Mouse (Mus musculus) hindbrain, embryonic 11.5 days (tissue): ENCODE measurements at regions not wholly inside any gene's neighbourhood (a gene's known extent, or its start where the extent isn't known, plus 50 kb on each side); places are given as distances from the start of the nearest gene placed in this dataset.
"Not testable (repeated sequence)": the region's sequence is repeated elsewhere in the genome, so short reads cannot be mapped to it uniquely, and the experiment has no call there.

Experiments
- ATAC-seq: fragments of 200-750 bp; cut with Nextera tagmentation; 2 replicates; pipeline ENCODE4 v1.8.0; 2017; ENCODE audit warnings: mild to moderate bottlenecking, moderate TSS enrichment, moderate library complexity; ENCODE audit not compliant: low FRiP score
- DNase-seq: peaks from one replicate; pipeline ENCODE4 v3.0.0-alpha.2; 2015; ENCODE audit warnings: low spot score
- H3K27ac ChIP-seq: fragments of 300-500 bp; sonication (generic); 2 replicates; pipeline ENCODE4 v1.5.1; 2014; ENCODE audit warnings: mild to moderate bottlenecking, low read depth, low read length
- H3K27me3 ChIP-seq: fragments of 300-500 bp; sonication (generic); 2 replicates; pipeline ENCODE4 v1.6.1; 2014; ENCODE audit warnings: mild to moderate bottlenecking, low read length, moderate library complexity, mixed read lengths; ENCODE audit not compliant: control insufficient read depth, insufficient read depth
- H3K36me3 ChIP-seq: fragments of 300-500 bp; sonication (generic); 2 replicates; pipeline ENCODE4 v1.6.1; 2014; ENCODE audit warnings: mild to moderate bottlenecking, low read length, moderate library complexity, mixed read lengths; ENCODE audit not compliant: control insufficient read depth, insufficient read depth
- H3K4me1 ChIP-seq: fragments of 300-500 bp; sonication (generic); replicated peaks from 2 replicates; pipeline ENCODE4 v1.6.1; 2014; ENCODE audit warnings: low read length, mixed read lengths; ENCODE audit not compliant: control insufficient read depth, insufficient read depth
- H3K4me2 ChIP-seq: fragments of 300-500 bp; sonication (generic); replicated peaks from 2 replicates; pipeline ENCODE4 v1.6.1; 2014; ENCODE audit warnings: mild to moderate bottlenecking, low read depth, low read length
- H3K4me3 ChIP-seq: fragments of 300-500 bp; sonication (generic); 2 replicates; pipeline ENCODE4 v1.5.1; 2014; ENCODE audit warnings: low read depth, low read length
- H3K9ac ChIP-seq: fragments of 300-500 bp; sonication (generic); 2 replicates; pipeline ENCODE4 v1.6.1; 2014; ENCODE audit warnings: low read depth, low read length
- H3K9me3 ChIP-seq: fragments of 300-500 bp; sonication (generic); 2 replicates; pipeline ENCODE4 v1.6.1; 2016; ENCODE audit warnings: low read length; ENCODE audit not compliant: control insufficient read depth
- WGBS: fragments of 180-500 bp; shearing (Covaris S2); extraction: QIAGEN DNeasy Blood & Tissue Kit; methylation state at CpG from one replicate; pipeline ENCODE4 v1.1.7; 2014; 5-methylcytosine and 5-hydroxymethylcytosine counted together

DNA sequence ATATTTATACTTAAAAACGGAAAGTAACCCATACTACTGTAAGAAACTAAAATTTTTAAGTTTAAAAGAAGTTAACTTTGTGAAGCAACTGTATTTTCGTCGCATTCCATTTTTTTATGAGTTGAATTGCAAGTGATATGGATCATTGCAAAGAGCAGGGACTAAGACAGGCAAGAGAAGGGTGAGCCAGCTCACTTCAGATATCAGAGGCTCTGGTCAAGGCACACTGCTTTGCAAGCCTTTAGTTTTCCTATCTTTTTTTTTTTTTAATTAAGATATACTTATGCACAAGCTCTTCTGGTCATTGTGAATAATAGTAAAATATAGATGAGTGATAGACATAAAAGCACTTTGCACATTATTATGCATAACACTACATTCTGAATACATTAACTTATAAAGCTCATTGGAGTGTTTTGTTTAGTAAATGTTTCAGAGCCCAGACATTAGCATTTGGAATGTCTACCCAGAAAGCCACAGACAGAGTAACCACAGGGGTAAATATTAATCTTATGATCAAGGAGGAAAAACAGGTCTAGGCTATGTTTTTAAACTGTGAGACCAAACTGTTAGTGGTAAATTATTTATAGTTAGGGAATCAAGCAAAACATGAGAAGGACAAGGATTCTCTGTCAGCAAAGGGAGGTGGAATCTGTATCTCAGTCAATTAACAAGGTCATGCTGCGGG lies 392.8 kb upstream of the Nova1 start:
- H3K36me3 ChIP-seq = no peaks in the 10 kb centered on the region
- no peak overlapping the region for H3K27ac ChIP-seq
- DNase-seq (no peak), ATAC-seq (no peak)
- no peaks in the 10 kb centered on the region for H3K27me3 ChIP-seq
- no peak overlapping the region for H3K9ac ChIP-seq
- no peak overlapping the region for H3K4me2 ChIP-seq
- H3K4me3 ChIP-seq = no peak overlapping the region
- 84% methylated on average over 4 of the region's 4 CpGs for WGBS
- no peaks in the 10 kb centered on the region for H3K4me1 ChIP-seq
- no peaks in the 10 kb centered on the region for H3K9me3 ChIP-seq

DNA sequence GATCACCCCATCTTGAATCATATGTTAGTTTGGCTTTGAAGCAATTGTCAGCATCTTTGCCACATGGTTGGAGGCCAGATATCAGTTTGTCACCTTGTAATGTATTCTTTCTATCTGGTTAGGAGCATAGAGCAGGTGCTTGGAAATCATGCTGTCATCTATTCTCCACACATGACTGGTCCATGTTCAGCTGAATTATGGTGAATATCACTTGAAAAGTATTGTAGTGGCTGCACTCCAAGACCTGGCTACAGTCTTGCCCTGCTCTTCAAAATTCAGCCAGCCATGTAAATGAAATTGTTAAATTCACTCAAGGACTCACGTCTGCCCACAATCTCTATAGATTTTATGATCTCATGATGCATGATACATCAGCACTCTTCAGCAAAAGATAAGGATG lies 384.2 kb upstream of the Nova1 start:
- Histone ChIP-seq H3K4me1 (no peaks in the 10 kb centered on the region), H3K27ac (no peak overlapping the region), H3K9ac (no peak overlapping the region), H3K4me2 (no peak overlapping the region), H3K4me3 (no peak overlapping the region), H3K36me3 (no peaks in the 10 kb centered on the region), H3K27me3 (no peaks in the 10 kb centered on the region), H3K9me3 (no peaks in the 10 kb centered on the region)
- DNase-seq (no peak), ATAC-seq (no peak)
- 81% methylated on average over 1 of the region's 1 CpGs for WGBS

DNA sequence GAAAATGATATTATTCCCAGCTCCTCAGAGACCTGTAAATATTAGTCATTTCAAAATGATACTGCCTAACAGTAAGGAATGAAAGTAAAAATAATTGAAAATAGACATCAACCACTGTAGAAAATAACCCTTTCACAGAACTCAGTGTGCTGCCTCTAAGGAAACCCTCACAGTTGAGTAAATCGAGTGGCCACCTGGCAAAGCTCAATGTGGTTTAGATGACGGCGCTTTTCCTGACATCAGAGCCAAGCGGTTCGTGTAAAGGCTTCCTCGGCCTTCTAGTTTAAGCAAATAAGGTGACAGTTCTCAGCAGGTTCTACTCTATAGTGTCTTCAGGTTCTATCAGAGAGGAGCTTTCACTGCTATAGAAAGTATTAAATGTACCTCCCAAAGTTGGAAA lies 379.9 kb upstream of the Nova1 start:
- H3K27ac ChIP-seq = no peak overlapping the region
- no peaks in the 10 kb centered on the region for H3K4me1 ChIP-seq
- H3K36me3 ChIP-seq = no peaks in the 10 kb centered on the region
- H3K4me2 ChIP-seq = no peak overlapping the region
- no peak overlapping the region for H3K4me3 ChIP-seq
- H3K9me3 ChIP-seq = no peaks in the 10 kb centered on the region
- no peak for DNase-seq
- no peak for ATAC-seq
- H3K9ac ChIP-seq = no peak overlapping the region
- WGBS = 72% methylated on average over 6 of the region's 6 CpGs
- no peaks in the 10 kb centered on the region for H3K27me3 ChIP-seq

DNA sequence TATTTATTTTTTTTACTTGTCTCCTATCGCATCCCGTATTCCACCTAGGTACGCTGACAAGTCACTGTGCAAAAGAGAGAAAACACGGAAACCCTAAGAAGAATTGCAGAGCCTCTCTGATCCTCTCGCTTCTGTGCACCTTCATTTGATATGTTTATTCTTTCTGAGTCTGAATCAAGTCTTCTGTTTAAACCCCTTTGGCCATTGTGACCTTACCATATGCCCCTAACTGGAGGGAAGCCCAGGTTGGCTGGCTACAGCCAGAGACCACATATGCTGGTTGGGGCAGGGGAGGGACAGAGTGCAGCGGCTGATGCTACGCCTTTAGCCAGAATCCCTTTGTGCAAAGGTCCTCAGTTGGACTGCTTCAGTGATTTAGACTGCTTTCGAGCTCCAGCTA lies 346.0 kb upstream of the Nova1 start:
- Histone ChIP-seq H3K4me3 (no peak overlapping the region), H3K27me3 (no peaks in the 10 kb centered on the region), H3K4me1 (no peaks in the 10 kb centered on the region), H3K9ac (no peak overlapping the region), H3K36me3 (no peaks in the 10 kb centered on the region), H3K4me2 (no peak overlapping the region), H3K27ac (0 out of 2 replicates have a peak overlapping the region, but pooled peaks have one; percentile 4), H3K9me3 (no peaks in the 10 kb centered on the region)
- DNase-seq (no peak), ATAC-seq (peak; percentile 37; the same call in 1 of the 2 replicates)
- 63% methylated on average over 8 of the region's 8 CpGs for WGBS

GRCm38 (mm10) chr12:47164031-47164717 lies 345.4 kb upstream of the Nova1 start:
- Histone ChIP-seq H3K36me3 (no peaks in the 10 kb centered on the region), H3K27ac (peak overlapping the region; percentile 11; the same call in 1 of the 2 replicates), H3K4me2 (0 out of 2 replicates have a peak overlapping the region, but pooled peaks have one; percentile 0), H3K9ac (no peak overlapping the region), H3K4me3 (no peak overlapping the region), H3K27me3 (no peaks in the 10 kb centered on the region), H3K9me3 (no peaks in the 10 kb centered on the region), H3K4me1 (no peaks in the 10 kb centered on the region)
- DNase-seq (peak; percentile 54), ATAC-seq (peak; percentile 79)
- 28% methylated on average over 15 of the region's 15 CpGs for whole genome bisulfite sequencing

DNA sequence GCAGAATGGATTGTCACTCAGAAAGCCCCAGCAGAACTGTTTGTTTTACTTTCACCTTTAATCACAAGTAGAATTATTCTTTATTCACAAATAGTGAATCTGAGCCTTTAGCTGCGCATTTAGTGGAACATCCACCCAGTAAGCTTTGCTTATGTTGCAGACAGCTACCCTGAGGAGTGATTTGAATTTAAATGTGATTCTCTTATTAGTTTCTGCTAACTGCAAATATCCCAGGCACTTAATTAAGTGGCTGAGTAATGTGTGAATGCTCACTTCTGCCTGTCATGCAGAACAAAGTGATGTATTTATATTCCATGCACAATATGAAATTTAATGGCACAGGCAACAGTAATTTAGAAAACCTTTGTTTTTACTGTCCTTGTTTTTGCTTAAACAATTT lies 344.4 kb upstream of the Nova1 start:
- peak overlapping the region; percentile 19 for H3K4me2 ChIP-seq
- no peaks in the 10 kb centered on the region for H3K27me3 ChIP-seq
- ATAC-seq = peak; percentile 28; the same call in 1 of the 2 replicates
- 25% methylated on average over 1 of the region's 1 CpGs for WGBS
- H3K4me3 ChIP-seq = no peak overlapping the region
- H3K9ac ChIP-seq = no peak overlapping the region
- H3K36me3 ChIP-seq = no peaks in the 10 kb centered on the region
- DNase-seq = peak; percentile 12
- H3K4me1 ChIP-seq = no peaks in the 10 kb centered on the region
- H3K27ac ChIP-seq = peak overlapping the region; percentile 39
- no peaks in the 10 kb centered on the region for H3K9me3 ChIP-seq

DNA sequence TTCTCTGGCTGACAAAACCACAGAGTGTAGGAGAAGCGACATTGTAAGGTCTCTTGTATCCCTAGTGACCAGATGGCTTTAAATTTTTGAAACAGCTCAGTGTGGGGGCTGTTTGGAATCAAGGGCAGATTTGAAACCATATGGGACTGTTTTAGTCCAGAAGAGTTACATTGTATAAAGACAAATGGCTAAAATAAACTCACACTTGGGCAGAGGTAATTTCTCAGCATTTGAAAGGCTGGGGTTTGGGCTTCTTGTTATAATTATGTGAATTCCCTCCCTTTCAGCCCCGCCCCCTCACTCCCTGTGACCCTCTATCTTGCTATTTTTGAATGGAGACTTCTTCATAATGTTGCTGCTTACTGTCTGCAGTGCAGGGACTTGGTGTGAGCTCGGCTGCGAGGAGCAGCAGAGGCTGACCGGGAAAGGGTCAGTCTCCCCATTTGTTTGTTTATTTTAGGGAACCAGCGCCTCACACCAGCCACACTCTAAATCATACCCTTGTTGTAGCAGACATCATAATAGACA lies 344.0 kb upstream of the Nova1 start:
- H3K9ac ChIP-seq = no peak overlapping the region
- H3K27me3 ChIP-seq = no peaks in the 10 kb centered on the region
- ATAC-seq (peak; percentile 67), DNase-seq (peak; percentile 28)
- H3K9me3 ChIP-seq = no peaks in the 10 kb centered on the region
- no peaks in the 10 kb centered on the region for H3K36me3 ChIP-seq
- WGBS = 8% methylated on average over 6 of the region's 6 CpGs
- peak overlapping the region; percentile 19 for H3K4me2 ChIP-seq
- no peaks in the 10 kb centered on the region for H3K4me1 ChIP-seq
- no peak overlapping the region for H3K4me3 ChIP-seq
- peak overlapping the region; percentile 39 for H3K27ac ChIP-seq

GRCm38 (mm10) chr12:47160626-47161025 lies 341.9 kb upstream of the Nova1 start:
- H3K27ac ChIP-seq = no peak overlapping the region
- H3K9me3 ChIP-seq = no peaks in the 10 kb centered on the region
- no peaks in the 10 kb centered on the region for H3K4me1 ChIP-seq
- H3K27me3 ChIP-seq = no peaks in the 10 kb centered on the region
- 70% methylated on average over 1 of the region's 1 CpGs for WGBS
- DNase-seq (no peak), ATAC-seq (no peak)
- no peaks in the 10 kb centered on the region for H3K36me3 ChIP-seq
- no peak overlapping the region for H3K4me2 ChIP-seq
- H3K9ac ChIP-seq = no peak overlapping the region
- no peak overlapping the region for H3K4me3 ChIP-seq

- not testable (repeated sequence) for H3K4me1 ChIP-seq, ATAC-seq, H3K4me2 ChIP-seq, DNase-seq, H3K9ac ChIP-seq, H3K36me3 ChIP-seq, H3K9me3 ChIP-seq, H3K27me3 ChIP-seq, H3K4me3 ChIP-seq, H3K27ac ChIP-seq
- WGBS = 10% methylated on average over 2 of the region's 3 CpGs
Observed at GRCm38 (mm10) chr12:47155916-47156315, 337.2 kb upstream of the Nova1 start.
